Mouse (Mus musculus) MN1 (cell line): Measurements from ENCODE around the gene Ptprn2.
"Not testable (repeated sequence)": the region's sequence is repeated elsewhere in the genome, so short reads cannot be mapped to it uniquely, and the experiment has no call there.

Experiments
- DNase-seq: peaks from one replicate; pipeline ENCODE4 v3.0.0-alpha.2; 2016; ENCODE audit warnings: low spot score

Ptprn2 gene

DNA sequence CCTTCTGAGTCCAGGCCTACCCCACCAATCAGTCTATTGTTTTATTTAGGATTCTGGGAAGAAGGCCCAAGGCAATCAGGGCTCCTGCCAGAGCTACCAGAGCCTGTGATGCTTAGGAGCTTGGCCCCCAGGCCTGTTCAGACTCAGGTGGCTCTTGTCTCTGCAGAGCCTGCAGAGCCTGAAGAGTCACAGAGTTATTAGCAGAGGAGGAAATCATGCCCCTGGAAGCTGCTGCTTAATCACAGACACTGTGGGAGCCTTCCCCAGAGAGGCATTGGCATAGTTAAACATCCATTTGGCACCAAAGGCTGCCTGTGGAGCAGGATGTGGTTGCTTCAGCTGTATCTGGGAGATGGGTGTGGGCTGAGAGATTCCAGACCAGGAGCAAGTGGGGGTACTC, 30.3 kb downstream of the Ptprn2 start:
- peak; percentile 78 for DNase-seq

DNA sequence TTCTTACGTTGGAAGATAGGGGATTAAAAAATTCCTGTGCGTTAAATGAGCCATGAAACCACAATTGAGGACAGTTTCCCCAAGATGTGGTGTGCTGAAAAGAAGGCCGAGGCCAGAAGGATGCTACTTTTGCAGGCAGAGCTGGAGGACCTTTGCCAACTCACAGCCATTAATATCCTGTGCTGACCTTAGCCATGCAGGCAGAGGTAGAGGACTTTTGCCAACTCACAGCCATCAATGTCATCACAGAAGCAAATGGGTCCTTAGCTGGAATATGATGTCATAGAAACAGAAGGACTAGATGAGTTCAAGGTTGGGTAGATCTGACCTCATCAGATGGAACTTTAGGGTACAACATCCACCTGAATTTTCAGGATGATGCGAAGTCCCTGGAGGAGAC, 43.3 kb downstream of the Ptprn2 start:
- DNase-seq = no peak

DNA sequence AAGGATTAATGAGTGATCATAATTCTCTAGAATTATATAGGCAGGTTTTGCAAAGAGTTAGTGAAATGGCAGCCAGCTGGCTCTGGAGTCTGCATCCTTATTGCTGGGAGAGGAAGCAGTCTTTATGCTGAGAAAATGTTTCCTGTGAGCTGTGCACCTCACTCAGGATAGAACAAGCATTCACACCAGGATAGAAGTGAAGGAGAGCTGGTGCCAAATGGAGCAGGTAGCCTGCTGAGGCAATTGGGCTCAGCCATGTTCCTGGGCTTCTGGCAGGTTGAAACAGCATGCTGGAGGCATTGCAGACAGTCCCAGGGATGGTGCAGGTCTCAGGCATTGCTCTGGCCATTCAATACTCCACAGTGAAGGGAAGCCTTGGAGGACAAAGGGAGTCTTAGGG, 47.8 kb downstream of the Ptprn2 start:
- no peak for DNase-seq

DNA sequence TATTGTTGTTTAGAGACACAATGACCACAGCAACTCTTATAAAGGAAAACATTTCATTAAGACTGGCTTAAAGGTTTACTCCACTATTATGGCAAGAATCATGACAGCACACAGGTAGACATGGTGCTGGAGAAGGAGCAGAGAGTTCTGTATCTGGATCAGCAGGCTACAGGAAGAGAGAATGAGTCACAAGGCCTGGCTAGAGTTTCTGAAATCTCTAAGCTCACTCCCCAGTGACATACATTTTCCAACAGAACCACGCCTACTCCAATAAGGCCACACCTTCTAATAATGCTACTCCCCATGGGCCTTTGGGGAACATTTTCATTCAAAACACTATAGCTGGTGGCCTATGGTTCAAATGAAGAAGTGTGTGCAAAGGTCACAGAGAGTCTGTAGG, 53.8 kb downstream of the Ptprn2 start:
- DNase-seq = no peak

DNA sequence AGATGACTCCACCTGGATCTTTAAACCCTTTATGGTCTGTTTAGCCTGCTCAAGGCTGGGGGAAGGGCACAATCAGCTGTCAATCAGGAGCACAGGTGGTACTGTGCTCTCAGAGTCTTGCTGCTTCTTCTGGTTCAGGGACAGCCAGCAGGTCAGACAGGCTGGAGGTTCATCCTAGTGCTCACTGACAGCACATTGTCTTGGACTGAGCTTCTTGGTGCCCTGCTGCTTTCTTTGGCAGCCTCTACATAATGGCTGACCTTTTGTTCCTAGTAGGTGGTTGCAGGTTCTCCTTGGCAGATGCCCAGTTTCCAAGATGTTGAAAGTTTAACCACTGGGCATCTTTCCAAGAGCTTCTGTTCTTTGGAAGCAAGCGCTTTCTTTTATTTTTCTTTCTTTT, 55.1 kb downstream of the Ptprn2 start:
- DNase-seq = peak; percentile 14

DNA sequence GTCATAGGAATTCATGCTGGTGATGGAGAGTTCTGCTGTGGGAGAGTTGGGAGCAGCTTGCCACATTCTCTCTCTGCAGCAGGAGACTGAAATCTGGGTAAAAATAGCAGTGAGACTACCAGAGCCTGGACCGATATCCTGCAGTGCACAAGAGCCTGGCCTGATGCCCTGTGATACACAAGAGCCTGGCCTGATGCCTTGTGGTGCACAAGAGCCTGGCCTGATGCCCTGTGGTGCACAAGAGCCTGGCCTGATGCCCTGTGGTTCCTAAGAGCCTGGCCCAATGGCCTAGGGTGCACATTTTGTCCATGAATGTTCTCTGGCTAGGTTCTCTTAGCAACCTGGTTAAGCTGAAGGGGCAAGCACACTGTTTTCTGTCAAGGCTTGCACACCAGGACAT, 64.5 kb downstream of the Ptprn2 start:
- DNase-seq = peak; percentile 62

DNA sequence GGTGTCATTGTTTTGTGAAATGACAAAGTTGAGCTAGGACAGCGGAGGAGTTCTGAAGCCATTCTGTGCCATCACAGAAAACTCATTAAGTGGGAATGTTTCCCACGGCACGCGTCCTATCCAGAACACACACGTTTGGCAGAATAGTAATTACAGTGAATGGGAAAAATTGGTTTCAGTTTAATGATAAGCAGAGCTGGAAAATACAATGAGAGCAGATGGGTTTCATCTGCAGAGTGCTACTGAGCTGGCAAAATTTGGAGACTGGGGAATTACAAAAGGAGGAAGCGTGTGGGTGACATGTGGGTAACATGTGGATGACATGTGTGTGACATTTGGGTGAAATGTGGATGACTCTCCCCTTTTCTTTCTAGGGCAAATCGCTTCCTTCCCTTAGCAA, 66.0 kb downstream of the Ptprn2 start:
- DNase-seq = no peak

DNA sequence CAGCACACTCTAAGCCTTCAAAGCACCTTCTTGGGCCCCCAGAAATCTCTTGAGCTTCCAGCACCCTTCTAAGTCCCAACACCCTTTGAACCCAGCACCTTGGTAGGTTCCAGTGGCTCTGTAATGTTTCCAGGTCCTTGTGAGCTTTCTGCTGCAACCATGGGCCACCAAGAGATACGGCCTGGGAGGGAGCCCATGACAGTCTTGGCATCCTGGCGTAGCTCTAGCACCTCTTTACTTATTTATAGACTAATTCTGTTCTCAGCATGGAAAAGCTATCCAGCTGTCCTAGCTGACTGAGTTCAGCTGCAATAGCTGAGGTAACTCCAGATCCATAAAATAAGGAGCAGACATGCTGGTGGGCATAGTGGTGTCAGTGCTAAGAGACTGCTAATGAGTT, 66.8 kb downstream of the Ptprn2 start:
- DNase-seq = no peak

DNA sequence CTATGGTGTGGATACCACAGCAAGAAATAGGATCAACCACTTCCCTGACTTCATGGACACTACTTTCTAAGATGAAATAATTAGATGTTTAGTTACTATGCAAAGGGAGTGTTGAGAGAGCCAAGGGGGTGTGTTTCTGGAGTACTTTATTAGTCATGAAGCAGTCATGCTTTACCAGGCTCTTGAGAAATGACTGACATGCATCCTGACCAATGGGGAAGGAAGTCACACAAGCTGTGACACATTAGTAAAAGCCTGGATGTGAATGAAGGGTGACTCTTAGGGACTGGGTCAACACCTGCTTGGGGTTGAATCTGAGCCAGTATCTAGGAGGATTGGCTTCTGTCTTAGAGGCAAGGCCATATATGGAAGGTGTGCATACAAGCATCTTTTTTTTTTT, 67.8 kb downstream of the Ptprn2 start:
- DNase-seq = peak; percentile 7

DNA sequence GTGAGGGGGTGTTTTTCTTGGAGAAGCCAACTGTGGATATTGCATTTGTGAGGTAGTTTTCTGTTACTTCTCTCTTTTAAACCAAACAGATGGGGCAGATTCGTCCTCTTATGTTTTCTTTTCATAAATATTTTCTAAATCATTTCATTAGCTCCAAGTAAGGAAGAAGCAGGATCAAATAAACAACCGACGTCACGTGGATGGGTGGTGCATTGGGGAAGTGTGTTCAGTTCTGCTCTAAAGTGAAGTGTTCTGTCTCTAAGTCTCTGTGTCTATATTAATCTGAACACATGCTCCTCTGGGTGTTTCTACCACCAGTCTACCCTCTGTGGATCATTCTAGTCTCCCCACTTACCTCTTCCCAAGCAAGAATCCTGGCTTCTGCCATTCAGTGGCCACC, 70.4 kb downstream of the Ptprn2 start:
- DNase-seq = no peak

DNA sequence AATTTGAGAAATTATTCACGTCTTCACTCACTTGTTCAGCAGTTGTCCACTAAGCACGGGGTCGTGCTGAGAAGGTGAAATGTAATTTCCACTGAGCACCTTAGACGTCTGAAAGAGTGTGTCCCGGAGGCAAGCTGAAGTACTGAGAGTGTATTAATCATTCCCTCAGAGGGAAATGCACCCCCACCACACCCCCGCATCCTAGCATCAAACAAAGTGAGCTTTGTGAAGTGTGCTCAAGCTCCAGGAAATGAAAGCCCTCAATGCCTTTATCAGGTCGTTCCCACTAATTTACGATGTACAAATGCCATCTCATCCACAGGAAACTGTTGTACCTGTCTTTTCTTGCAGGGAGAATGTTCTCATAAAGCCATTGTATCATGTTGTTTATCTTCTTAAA, 78.9 kb downstream of the Ptprn2 start:
- no peak for DNase-seq

DNA sequence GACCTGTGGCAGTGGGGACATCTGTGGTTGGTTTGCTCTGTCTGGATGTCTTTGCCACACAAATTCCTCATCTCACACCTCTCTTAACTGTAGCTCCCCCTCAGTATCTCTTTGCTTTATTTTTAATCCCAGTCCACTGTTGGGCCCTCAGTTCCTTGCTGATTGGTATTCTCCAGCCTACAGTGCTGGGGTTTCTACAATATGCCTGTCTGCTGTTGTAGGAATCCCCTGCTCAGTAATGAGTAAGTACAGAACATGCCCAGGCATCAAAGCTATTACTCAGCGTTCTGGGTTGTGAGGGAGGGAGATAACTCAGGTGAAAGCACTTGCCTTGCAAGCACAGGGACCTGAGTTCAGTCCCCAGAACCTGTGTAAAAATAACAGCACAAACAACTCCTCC, 81.2 kb downstream of the Ptprn2 start:
- DNase-seq = no peak

DNA sequence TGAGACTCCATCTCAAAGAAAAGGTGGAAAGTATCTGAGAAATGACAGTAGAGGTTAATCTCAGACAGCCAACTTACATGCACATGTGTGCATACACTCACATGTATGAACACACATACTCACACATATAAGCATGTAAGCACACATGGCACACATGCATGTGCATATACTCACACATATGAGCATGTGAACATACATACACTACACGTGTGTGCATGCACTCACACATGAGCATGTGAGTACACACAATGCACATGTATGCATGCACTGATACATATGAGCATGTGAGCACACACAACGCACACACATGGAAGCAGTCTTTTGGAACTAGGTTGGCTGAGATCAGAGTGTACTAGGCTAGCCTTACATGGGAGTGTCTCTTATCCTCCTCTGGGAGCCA, 81.7 kb downstream of the Ptprn2 start:
- no peak for DNase-seq

DNA sequence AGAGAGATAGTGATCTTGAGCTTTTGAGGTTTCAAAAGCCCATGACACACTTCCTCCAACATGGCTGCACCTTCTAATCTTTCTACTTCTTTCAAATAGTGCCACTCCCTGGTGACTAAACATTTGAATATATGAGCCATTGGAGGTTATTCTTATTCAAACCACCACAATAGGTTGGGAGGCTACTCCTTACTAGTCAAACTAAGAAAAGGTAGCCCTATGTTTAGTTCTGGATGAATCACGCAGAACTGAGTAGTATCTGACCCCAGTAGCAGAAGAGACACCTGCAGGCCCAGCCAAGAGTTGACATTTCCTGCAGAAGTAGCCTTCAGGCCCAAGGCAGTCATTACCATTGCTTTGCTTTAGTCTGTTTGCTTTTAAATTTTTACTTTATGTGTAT, 84.0 kb downstream of the Ptprn2 start:
- no peak for DNase-seq

DNA sequence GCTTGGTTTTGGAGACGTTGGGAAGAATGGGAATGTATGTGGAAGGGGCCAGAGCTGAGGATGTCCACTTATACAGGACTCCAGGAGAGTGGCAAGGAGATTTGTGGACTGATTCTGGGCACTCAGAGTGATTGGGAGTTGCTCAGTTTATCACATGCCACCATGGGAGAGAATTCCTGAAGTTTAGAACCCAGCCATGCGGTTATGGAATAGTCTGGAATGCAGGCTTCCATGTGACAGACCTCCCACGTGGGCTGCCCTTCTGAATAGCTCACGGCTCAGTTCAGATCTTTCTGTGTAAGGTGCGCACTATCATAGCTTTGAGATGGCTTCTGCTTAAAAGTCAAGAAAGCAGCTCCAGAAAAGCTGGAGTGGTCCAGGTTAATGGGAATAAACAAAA, 88.6 kb downstream of the Ptprn2 start:
- no peak for DNase-seq

DNA sequence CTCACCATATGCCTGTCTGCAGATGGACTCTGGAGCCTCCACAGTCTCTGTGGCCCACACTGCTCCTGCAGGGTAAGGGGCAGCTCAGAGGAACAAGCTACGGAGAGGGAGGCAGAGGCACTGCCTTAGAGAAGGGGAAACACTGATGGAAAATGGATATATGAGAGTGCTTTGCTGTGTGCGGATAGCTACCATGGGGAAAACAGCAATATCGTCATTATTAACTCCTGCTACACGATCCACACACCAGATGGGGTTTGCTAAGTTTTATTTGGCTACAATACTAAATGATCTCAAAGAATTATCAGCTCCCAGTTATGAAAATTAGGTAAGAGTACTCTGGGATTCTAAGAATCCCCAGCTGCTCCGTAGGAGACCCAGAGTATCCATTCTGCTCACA, 89.2 kb downstream of the Ptprn2 start:
- no peak for DNase-seq

DNA sequence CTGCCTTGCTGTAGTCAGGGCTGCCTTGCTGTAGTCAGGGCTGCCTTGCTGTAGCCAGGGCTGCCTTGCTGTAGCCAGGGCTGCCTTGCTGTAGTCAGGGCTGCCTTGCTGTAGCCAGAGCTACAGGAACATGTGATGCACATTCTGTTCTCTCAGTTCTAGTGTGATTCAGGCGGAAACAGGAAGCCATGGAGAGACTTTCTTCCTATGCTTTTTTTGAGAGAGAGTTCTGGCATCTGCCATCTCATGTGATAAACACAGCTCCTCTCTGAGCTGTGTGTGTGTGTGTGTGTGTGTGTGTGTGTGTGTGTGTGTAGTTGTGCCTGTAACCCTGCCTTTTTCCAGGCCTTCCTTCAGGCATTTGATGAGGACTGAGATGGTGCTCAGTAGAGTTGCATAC, 92.4 kb downstream of the Ptprn2 start:
- DNase-seq = not testable (repeated sequence)

DNA sequence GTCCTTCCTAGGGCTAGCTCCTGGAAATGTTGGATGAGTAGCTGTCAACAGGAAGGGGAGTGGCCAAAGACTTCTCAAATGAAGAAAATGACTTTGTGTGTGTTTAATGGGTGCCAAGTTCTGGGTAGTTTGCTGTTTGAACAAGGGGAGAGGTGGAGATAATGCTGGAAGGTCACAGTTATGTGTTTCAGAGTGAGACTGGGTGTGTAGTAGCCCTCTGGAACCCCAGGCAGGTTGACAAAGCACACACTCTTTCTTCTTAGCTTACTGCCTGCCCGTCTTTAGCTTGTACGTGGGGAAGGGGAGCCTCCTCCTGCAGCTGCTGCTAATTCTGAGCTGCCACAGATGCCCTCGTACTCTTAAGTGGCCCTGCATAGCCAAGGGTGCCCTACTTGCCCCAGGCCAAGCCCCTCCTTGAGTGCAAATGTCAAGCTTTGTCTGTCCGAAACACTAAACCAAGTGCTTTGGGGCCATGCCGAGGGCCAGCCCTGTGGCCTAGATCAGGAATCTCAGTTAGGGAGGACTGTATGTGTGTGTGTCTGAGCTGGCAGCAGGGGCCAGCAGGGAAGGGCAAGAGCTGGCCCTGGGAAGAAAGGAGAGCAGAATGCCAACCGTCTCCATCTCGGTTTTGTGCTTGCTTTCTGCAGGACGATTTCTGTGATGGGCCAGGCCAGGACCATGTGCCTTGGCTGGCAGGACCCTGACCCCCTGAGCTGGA, 95.5 kb downstream of the Ptprn2 start:
- no peak for DNase-seq

DNA sequence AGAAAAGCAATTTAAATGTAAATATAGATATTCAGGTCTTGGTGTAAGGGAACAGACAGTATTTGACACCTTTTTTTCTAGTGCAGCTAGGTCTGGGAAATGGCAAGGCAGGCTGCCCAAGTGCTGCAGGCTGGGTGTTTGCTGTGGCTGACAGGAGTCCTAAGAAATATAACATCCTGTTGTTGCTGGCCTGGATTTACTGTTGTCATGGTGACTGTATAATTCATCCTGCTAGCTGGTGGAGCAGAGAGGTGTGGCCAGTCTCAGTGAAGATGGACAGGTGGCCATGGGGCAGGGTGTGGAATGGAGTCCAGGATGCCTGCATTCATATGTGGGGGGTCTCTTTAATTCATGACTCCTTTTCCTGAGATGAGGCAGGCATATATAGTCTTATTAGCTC, 96.3 kb downstream of the Ptprn2 start:
- peak; percentile 69 for DNase-seq

DNA sequence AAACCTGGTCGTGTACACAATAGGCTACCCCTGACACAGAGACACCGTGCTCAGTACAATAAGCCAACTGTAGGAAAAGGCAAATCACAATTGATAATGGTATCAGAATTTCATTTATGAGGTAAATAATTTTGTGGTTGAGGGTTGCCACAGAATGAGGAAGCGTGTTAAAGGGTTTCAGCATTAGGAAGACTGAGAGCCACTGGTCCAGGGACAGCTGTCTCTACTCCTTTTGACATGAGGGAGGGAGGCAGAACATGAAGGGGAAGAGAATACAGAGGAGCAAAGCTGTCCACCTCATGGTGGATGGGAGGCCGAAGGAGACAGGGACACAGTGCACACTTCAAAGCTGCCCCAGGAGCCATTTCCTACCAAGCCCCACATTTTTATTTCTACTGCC, 97.3 kb downstream of the Ptprn2 start:
- no peak for DNase-seq

DNA sequence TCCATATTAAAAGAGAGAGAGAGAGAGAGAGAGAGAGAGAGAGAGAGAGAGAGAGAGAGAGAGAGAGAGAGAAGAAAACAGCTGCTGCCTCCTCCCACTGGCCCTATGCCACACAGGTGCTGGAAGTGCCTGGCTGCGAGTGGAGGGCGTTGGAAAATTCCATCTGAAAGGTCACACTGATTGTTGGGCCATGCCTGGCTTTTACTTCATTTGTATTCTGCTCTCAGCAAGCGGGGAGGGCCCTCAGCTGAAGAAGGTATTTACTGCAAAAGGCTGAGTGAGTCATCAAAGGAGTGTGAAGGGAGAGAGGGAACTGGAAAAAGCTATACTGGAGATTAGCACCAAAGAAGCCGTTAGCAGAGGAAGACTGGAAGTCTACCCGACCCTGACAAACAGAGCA, 99.5 kb downstream of the Ptprn2 start:
- peak; percentile 30 for DNase-seq

DNA sequence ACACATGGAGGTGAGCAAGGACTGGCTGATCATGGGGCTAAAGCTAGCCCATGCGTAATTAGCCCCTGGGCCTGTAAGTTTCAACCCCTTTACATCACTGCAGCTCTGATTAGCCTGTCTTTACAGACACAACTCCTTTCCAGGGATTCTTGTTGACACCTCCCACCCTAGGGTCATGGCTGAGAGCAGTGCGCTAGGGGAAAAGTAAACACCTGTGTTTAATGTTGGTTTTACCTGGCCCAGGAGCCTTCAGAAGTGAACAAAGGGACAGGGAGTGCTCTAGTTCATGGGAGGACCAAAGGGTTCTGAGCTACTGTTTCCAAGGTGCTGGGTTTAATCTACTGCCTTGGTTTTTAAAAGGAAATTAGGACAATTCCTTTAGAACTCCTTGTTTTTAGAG, 100.6 kb downstream of the Ptprn2 start:
- no peak for DNase-seq

DNA sequence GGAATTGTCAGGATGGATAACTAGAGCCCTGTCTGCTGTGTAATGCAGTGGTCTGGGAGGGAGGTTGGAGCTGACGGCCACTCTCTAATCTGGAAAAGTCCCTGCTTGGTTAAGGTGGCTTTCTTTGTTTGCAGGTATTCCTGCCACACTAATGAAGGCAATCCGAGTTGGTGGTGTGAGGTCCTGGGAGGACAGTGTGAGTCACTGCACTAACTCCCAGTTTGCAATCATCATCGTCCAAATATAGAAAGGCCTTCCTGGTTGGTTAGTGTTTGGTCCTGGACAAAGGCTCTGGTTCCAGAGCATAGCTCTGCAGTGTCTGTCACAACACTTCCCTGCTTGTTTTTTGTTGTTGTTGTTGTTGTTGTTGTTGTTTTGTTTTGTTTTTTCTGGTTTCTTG, 102.0 kb downstream of the Ptprn2 start:
- DNase-seq = peak; percentile 44

DNA sequence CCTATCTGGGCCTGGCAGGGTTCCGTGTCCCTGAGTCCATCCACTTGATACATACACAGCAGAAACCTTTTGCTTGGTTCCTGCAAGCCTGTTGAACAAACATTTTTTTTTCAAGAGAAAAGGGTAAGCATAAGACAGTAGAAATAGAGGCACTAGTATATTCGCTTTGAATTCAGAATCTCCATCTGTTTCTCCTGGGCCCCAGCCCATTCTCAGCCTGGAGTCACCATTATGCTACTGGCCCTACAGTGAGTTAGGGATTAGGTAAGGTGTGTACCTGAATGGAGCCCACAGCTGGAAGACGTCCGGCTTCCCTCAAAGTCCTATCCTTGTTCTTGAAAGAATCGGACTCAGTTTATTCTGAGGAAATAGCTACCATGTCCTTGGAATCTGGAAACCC, 104.6 kb downstream of the Ptprn2 start:
- no peak for DNase-seq

DNA sequence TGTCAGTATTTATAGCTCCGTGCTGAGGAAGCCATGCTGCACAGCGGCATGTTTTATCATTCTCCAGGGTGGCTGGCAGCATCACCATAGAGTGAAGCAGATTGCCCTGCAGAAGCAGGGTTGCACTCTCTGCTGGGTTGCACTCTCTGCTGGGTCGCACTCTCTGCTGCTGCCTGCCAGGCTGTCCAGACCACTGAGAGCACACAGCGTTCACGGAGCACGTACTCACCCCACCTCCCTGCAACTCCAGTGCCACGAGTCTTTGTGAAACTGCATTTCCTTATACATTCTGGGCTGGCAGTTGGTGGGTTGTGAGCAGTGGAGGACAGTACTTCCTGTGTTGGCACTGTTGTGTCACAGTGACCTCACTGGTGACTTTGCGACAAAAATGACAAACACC, 108.9 kb downstream of the Ptprn2 start:
- no peak for DNase-seq
